Mouse (Mus musculus): ENCODE data around the gene Fam178b.

The Fam178b gene

GRCm38 (mm10) chr1:36588476-36589450 is 94.2 kb downstream of the Fam178b start:
- no peak for DNase-seq (ENCODE audit: extremely low read depth, low read depth)

DNA sequence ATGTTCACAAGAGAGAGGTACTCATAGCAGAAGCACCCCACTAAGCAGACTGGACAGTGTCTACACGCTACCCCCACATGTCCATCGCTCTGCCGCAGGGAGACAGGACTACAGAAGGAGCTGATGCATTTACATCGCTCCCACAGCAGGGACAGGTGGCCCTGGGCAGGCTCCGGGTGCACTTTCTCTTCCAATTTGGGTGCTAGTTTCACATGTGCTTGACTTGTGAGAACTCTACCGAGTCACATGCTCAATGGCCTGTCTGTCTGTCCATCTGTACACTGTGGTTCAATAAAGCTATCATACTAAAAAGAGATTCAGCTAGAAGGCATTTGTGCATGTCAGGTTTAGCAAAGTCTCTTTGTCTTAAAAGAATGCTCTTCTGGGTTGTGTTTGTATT is 95.1 kb downstream of the Fam178b start:
- no peak for DNase-seq (ENCODE audit: extremely low read depth, low read depth)

DNA sequence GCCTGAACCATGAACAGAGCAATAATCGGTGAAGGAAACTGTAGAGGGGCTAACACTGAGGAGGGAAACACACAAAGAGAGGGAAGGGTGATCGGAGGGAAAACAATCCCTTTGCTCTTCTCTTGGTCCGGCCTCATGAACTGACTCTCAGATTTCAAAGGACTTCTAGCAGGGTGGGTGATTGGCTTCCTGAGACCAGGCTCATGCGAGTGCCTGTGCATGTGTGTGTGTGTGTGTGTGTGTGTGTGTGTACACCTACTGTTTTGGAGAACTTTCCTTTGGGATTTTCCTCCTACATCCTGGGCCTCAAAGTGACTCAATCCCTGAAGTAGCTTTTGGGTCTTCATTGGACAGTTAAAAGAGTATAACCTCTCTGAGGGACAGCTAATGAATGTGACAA is 96.7 kb downstream of the Fam178b start:
- no peak for DNase-seq (ENCODE audit: extremely low read depth, low read depth)

- DNase-seq (ENCODE audit: extremely low read depth, low read depth) = no peak
Observed at GRCm38 (mm10) chr1:36583408-36584116, 99.4 kb downstream of the Fam178b start.

GRCm38 (mm10) chr1:36582211-36582610 is 100.8 kb downstream of the Fam178b start:
- no peak for DNase-seq (ENCODE audit: extremely low read depth, low read depth)

DNA sequence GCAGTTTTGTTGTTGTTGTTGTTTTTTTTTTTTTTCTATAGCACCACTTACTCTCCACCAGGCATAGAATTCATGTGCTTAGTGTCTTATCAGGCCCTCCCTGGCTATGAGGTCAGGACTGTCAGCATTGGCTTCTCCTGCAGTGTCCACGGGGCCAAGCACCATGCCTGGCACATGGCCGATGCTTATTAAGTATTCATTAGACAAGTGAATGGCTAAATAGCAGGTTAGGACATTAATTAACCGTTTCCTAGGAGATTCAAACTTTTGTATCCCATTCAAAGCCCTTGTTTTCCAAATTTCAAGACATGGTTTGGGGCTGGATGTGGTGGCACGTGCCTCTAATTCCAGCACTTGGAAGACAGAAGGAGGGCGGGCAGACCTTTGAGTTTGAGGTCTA is 101.7 kb downstream of the Fam178b start:
- DNase-seq (ENCODE audit: extremely low read depth, low read depth) = no peak

GRCm38 (mm10) chr1:36580384-36581207 is 102.4 kb downstream of the Fam178b start:
- peak; percentile 41 for DNase-seq (ENCODE audit: extremely low read depth, low read depth)

- DNase-seq (ENCODE audit: extremely low read depth, low read depth) = no peak
Observed at GRCm38 (mm10) chr1:36579974-36580383, 103.0 kb downstream of the Fam178b start.

GRCm38 (mm10) chr1:36576991-36577675 is 105.8 kb downstream of the Fam178b start:
- no peak for DNase-seq (ENCODE audit: extremely low read depth, low read depth)

DNA sequence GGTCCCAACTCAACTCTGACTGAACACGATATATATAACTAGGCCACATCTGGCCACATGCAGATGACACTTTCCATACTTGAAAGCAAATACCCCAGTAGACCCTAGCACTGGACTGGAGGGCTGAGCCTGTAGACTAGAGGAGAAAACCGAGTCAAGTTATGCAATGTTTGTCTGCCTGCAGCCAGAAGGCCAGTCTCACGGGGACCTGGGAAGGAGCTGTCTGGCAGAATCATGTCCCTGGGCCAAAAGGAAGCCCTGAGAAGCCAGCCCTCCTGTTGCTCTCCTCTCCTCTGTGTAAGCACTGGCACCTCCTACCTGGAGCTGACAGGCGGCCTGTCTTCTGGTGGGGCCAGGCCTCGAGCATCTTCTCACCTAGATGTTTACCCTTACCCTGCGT is 107.6 kb downstream of the Fam178b start:
- DNase-seq (ENCODE audit: extremely low read depth, low read depth) = no peak

DNA sequence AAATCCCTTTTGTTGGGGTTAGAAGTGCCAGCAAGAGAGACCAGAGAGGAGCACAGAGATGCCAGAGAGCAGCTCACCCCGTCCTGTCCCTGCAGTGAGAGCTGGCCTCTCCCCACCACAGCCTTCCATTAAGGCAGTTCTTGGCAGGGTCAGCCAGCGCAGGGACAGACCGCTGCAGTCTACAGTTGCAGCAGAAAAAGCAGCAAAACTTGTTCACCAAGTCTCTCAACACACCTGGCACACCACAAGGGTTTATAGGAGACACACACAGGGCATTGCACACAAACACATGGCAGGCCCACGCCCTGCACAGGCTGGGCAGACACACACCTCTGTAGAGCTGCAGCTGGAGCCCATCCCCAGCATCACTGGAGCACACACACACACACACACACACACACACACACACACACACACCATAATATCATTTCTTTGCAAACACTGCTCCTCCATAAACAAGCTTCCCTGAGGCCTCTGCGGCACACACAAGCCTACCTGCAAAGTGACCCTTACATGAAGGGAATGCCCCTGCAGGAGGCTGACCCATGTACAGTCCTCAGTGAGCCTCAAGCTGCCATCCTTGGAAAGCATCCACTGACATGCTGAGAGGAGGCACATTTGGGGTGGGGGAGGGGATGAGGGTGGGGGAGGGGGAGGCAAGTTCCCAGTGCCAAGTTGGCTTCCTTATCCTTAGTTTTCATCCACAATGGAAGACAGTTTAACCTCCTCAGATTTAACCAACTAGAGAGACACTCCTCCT is 108.6 kb downstream of the Fam178b start:
- DNase-seq (ENCODE audit: extremely low read depth, low read depth) = no peak

DNA sequence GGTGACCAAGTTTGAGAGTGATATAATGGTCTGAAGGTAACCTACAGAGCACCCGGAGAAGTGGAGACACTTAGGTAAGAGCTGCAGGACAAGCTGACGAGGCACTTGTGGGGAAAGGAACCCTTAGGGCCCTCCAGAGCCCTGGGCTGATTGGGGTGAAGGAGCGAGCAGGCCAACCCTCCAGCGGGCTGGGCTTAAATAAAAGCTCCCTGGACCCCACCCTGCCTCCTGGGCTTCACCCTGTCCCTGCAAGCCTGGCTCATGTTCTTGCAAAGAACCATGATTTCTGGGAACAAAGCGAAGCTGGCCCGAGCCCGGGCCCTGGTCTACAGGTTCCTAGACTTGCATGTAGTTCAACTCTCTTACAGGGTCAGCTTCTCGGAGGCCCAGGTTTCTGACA is 109.5 kb downstream of the Fam178b start:
- no peak for DNase-seq (ENCODE audit: extremely low read depth, low read depth)

DNA sequence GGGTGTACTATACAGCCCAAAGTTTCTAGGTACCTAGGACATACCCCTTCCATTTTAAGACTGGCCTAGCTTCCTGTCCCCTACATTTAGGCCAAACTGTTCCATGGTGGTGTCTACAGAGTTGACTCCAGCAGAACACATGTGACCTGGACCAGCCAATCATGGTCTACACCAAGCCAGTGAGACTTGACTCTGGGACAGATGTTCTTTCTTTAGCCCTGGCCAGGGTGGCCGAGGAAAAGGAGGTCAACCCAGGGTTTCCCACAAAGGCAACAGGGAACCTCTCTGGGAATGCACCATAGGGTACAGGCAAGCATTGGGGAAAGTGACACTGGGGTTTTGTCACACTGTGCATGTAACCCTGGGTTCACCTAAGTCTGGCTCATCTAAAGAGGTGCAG is 110.3 kb downstream of the Fam178b start:
- DNase-seq (ENCODE audit: extremely low read depth, low read depth) = no peak

GRCm38 (mm10) chr1:36572140-36572700 is 110.8 kb downstream of the Fam178b start:
- DNase-seq (ENCODE audit: extremely low read depth, low read depth) = no peak

DNA sequence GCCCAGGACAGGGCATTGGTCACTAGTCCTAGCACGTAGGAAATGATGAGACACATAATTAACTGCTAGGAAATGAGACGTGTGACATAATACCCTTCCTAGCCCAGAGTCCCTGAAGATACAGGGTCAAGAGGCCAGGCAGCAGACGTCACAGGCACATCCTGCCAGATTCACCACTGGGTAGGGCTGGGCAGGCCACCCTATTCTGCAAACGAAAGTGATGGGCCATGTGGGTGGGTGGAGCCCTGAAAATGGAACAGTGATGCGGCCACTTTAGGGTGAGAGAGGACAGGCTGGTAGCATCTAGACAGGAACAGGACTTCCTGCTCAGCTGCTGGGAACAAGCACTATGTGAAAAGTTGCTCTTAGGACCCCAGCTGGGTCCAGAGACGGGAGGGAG is 111.4 kb downstream of the Fam178b start:
- no peak for DNase-seq (ENCODE audit: extremely low read depth, low read depth)

DNA sequence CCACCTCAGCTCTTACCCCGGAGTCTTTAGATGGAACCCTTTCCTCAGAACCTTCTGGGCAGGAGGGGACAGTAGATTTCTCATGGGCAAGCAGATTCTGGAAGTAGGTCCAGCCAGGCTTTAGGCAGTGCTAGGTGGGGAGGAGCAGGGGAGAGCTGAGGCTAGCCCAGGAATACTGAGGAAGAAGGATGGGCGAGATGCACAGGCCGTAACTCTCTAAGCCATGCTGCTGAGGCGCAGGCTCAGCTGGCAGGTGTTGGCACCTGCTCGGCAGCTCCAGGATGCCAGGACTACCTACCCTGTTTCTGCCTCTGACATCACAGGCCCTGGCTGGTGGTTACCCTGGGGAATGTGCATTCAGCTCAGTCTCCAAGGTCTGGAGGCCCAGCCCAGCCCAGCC is 112.7 kb downstream of the Fam178b start:
- no peak for DNase-seq (ENCODE audit: extremely low read depth, low read depth)

- DNase-seq (ENCODE audit: extremely low read depth, low read depth) = no peak
Observed at GRCm38 (mm10) chr1:36569694-36570276, 113.2 kb downstream of the Fam178b start.

DNA sequence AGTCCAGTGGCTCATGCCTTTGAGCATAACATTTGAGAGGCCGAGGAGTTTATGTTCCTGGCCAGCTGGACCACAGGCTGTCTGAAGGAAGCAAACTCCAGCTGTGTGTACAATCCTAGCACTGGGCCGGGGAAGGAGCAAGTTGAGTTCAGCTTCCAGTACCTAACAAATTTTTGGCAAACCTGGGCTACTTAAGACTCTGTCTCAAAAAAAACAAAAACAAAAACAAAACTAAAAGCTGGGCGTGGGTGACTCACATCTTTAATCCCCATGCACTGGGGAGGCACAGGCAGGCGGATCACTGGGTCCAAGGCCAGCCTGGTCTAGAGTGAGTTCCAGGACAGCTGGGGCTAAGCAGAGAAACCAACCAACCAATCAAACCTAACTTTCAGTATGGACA is 114.2 kb downstream of the Fam178b start:
- DNase-seq (ENCODE audit: extremely low read depth, low read depth) = no peak

DNA sequence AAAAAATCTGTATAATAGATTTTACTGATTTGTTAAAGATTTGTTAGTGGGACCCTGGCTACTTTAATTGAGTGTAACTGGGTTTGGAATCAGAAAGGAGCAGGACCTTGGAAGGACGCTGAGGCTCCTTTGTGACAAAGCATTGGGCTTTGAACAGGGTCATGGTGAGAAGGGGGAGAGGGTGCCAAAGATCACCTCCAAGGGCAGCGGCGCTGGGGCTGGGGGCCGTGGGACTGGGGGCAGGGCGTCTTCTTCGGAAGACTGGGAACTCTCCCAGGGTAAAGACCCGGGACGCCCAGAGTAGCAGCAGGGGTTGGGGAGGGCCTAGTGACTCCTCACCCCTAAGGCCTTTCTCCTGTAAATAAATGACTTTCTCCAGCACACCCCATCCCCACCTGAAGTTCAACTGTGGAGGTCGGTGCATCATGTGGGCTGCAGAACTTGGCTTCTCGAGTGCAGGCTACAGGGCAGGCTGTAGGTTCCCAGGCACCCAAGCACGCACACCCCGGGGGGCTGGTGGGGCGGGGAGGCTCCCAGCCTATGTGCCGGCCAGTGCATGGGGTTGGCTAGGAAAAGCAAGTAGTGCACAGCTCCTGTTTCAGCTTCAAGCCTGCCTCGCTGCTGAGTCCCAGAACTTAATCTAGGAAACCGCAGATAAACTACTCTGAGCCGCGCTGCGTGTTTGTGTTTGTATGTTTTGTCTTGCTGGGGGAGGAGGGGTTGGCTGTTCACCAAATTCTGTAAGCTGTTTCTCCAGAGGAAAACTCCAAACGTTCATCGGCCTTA is 115.0 kb downstream of the Fam178b start:
- DNase-seq (ENCODE audit: extremely low read depth, low read depth) = no peak
